Mouse (Mus musculus): ENCODE results near the gene Mog. TPM values are rescaled to one million over a fixed set of nuclear protein-coding genes. Genes with fewer than 3 reads are reported as not detected.
"Not testable (repeated sequence)": the region's sequence is repeated elsewhere in the genome, so short reads cannot be mapped to it uniquely, and the experiment has no call there.

Mog gene
- total RNA-seq, 2 experiments from 2014 or later = 67.6 to 72.6 TPM

DNA sequence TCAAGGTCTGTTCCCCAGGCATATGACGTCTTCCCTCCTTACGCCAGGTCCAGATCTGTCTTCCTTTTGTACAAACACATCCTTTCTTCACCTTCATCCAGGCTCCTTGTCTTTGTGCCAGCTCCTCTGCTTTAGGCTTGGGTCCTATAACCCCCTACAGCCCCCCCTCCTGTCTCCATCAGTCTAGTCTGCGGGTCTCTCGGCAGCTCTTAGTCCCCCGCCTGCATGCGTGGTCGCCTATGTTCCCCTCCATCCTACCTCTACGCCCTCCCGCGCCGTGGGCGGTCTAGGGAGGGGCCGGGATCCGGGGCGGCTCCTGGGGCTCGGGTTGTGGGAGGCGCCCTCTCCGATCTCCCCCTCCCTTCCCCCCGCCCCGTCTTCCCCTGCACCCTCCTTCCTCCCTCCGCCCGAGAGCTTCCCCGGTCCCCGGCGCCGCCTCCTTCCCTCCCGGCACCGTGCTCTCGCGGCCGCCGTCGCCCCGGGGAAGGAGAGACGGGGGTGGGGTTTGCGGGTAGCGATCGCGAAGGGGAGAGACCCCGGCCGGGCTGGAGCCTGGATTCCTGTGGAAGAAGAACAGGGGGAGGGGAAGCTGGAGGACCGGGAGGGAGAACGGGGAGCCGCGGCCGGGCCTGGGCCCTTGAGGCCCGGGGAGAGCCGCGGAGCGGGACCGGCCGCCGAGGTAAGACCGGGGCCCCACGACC lies 22.6 kb upstream of the Mog start, which contains the start of gene Gabbr1:
TSS of gene Gabbr1 (plus strand) at position 356 of the 701 bp plus-strand sequence.
- peak; percentile 81 to 83 for DNase-seq

DNA sequence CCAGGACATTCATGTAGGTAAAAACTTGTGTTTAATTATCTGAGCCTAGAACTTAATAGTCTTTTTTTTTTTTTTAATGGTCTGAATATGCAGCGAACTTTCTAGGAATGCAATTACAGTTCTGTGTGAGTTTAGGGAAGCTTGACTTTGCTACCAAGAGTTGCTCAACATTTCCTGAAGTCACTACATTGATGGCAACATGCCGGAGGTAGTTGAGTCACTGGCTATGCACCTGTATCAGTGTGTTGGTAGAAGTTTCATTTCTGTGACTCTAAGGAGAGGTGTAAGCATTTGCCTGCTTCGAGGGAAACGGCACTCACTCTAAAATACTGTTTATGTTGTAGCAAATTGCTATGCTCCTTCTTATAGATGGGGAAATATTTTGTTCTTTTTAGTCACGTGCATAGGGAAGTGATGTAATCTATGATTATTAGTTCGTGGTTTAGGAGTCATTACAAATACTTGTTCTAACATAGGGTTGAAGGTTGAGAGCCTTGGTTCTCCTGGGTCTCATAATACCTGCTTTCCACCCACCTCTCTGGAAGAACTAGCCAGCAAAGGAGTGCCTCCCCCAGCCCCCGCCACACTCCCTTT lies 21.6 kb upstream of the Mog start:
- DNase-seq = no peak

DNA sequence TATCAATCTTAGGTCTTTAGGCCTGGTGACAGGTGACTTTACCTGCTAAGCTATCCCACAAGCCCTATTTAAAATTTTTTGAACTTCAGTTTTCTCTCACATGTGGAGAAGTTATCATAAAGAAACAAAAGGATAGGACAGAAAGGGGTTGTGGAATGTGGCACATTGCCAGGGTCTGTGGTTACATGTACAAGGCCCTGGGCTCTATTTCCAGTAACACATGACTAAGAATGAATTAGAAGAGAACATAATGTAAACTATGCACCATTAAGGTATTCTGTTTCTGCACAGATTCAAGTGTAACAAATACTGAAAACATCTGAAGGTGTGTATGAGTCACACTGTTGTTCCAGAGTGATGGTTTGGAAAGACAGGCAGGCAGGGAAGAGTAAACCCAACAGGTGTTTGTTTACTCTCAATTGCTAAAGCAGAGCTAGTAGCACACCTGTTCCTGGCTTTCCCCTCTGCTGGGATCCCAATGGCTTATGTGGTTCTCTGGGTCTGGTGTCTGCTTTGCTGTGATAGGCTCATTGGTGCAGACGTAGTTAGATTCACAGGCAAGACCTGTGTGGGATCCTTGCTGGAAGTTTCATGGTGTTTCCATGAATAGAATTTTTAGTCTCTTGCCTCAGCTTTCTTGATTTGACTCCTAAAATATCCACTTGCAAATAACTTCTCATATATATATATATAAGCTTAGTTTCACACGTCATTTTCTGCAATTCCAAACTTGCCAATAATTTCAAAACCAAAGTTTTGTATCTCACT lies 16.1 kb upstream of the Mog start:
- no peak for DNase-seq

DNA sequence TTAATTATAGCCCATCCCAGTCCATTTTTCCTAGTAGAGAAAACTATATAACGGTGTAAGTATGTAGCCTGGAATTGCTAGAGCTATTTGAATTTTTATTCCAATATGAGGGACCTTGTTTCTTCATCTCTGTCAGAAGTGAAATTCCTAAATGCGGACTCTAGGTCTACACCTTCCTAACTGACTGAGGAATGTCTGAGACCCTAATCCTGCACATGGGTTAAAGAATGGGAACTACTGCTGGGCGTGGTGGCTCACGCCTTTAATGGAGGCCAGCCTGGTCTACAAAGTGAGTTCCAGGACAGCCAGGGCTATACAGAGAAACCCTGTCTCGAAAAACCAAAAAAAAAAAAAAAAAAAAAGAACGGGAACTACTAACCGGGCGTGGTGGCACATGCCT lies 6.0 kb upstream of the Mog start:
- no peak for DNase-seq

DNA sequence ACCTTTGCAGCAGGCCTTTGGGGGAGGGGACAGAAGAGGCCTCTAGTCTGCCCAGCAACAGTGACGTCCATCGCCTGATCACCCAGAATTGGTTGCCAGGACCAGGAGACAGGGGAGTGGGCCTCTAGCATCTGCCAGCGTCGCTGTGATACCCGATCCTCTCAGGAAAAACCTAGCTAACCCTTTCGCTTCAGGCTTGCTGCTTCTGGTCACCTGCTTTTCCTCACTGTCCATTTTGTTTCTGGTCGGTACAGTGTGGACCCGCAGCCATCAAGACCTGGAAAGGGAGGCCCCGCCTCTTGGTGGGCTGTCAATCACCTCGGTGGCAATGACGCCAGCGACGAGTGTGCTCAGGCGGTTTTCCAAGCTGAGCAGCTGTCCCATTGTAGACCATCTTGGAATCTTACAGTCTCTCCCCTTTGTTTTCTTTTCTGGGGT lies 5.5 kb upstream of the Mog start:
- DNase-seq = peak; percentile 92 to 94

DNA sequence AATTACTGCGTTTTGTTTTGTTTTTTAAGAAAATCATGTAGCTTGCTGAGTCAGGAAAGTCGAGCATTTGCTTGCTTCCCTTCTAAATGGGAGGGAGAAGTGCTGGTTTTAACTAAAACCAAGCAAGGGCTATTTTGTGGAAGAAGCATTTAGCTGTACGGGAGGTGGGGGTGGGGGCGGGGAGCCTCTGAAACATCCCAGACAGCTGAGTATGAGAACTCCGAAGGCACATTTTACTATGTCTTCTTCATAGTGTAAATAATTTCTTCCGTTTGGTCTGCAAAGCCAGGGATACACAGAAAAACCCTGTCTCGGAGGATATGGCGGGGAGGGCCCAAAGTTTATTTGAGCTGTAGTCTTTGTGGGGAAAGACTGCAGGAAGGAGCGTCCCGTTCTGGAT lies 5.0 kb upstream of the Mog start:
- no peak for DNase-seq

DNA sequence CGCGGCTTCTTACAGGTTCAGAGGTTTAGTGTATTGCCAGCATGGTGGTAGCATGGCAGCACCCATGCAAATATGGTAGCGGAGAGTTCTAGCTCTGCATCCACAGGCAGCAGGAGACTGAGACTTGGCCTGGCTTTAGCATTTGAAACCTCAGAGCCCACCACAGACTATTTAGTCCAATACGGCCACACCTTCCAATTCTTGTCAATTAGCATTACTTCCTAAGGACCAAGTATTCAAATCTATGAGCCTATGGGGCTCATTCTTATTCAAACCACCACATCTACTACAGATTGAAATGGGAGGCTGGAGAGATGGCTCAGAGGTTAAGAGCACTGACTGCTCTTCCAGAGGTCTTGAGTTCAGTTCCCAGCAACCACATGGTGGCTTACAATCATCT lies 4.3 kb upstream of the Mog start:
- no peak for DNase-seq

DNA sequence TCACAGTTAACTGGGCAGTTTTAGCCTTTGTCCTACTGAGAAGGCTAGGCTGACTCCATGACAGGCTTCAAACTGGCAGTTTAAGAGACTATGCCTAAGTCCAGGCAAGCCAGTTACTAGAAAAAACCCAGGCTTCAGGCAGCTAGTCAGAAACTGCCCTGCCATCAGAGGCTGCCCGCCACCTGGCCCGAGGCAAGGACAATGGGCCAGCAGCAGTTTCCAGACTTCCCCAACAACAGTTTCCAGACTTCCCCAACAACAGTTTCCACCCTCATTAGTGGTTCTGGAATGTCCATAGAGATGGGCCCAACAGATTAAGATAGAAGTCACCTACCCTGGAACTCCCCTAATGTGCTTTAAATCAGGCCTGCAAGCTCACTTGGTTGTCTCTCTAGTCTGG lies 3.2 kb upstream of the Mog start:
- DNase-seq = no peak

DNA sequence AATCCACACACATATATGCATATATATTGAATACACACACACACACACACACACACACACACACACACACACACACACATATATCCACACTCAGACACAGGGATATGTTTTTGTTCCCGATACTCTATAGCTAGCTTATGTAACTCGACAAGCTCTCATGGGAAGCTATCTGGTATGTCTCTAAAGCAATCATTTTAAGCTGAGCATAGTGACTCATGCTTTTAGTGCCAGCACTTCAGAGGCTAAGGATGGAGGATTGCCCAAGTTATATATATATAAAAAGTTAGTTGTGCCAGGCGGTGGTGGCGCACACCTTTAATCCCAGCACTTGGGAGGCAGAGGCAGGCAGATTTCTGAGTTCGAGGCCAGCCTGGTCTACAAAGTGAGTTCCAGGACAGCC lies 4.0 kb downstream of the Mog start:
- not testable (repeated sequence) for DNase-seq

DNA sequence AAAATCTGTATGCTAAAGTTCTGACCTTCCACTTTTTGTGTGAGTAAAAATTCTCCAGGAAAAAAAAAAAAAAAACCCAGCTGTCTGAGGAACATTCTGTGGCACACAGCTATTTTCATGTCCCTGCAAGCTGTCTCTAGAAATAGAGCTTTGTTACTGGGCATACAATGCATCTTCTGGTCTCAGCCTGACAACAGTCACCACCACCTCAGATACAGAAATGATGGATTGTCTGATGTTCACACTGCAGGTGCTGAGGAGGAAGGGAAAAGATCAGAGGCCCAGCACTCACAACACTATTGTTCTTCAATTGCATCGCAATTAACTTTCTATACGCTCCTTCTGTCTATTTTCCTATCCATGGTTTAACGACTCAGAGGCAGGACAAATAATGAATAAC lies 4.9 kb downstream of the Mog start:
- no peak for DNase-seq

DNA sequence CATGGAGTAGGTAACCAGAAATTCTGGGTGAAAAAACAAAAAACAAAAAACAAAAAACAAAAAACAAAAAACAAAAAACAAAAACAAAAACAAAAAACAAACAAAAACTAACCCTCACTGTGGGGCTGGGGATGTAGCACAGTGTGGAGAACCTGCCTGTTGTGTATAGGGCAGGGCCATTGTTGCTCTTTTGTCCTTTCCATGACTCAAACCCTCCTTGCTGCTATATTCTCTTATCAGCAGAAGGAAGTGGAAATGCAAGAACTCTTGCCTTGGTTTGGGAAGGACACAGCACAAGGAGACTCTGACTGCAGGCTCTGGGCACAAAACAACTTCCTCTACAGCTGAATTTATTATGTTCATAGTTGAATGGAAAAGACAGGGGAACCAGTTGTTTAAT lies 6.9 kb downstream of the Mog start:
- no peak for DNase-seq

DNA sequence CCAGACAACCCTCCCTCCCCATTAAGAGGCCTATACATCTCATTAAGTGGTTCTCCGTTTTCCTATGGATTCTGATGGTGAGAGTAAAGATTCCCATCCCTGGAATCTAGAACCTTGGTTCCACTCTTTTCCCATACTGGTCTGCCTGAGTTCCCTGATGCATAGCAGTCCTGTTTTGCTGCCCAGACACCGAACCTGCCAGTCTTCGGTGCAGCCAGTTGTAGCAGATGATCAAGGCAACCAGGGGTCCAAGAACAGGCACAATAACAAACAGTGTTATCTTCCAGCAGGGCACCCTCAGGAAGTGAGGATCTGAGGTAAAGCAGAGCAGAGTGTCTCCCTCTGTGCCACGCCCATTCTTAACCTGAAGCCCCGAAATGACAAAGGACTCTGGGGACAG lies 11.1 kb downstream of the Mog start:
- DNase-seq = no peak

DNA sequence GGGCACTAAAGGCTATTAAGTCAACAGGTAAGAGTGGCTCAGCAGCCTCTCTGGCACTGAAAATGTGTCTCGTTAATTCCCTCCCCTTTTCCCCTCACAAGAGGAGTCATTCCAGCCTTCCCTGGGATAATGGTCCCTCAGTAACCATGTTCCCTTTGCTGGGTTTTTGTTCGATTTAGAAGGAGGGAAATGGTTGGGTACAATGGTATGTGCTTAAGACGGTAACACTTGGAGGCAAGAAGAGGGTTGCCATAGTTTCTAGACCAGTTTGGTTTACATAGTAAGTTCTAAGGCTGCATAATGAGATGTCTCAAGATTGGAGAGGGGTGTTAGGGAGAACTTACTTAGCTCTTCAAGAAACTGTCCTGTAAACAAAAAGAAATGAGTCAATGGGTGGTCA lies 11.5 kb downstream of the Mog start:
- DNase-seq = no peak

DNA sequence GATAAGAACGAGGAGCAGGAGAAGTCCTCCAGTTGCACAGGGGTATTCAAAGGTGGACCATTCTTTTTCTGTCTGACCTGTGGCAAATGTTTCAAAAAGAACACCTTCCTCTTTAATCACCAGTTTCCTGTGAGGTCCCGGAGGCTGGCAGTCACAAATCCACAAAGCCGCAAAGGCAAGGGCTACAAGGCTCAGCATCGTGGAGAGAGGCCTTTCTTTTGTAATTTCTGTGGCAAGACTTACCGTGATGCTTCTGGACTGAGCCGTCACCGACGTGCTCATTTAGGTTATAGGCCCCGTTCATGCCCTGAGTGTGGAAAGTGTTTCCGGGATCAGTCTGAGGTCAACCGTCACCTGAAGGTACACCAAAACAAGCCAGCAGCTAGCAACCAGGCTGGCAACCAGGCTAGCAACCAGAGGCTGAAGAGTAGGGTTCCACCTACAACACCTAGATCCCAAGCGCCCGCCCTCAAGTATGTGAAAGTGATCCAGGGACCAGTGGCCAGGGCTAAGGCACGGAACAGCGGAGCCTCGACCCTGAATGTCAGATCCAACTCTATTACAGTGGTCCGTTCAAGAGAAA lies 13.6 kb downstream of the Mog start:
- no peak for DNase-seq

DNA sequence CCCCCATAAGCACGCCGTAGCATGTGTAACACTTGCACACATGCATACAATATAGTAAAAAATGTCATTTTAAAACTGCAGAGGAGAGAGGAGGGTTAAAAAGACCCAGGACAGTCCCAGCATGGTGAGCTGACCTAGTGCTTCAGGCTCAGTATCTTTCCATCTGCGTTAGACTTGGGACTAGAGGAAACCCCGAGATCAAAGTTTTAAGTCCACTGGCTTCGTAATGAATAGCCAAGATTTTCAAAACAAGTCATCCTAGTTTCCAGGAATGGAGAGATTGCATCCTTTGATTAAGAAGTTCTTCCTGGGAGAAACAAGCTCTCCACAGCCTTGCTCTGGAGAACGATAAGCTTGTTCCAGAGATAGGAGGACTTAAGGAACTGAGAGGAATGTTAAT lies 15.0 kb downstream of the Mog start:
- no peak for DNase-seq

DNA sequence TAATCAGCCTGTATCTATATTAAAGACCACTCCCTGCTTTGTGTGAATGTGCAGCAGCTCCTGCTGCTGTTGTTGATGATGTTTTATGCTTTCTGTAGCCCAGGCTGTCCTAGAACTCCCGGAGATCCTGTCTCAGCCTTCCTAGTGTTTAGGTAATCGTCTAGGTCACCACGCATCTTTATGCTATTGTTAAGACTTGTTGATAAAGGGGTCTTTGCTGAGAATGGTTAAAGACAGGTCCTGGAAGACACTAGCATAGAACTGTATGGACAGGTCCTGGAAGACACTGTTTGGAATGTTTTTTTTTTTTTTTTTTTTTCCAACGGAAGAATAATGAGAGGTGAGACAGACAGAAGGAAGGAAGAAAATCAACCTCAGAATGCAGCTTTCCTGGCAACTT lies 19.8 kb downstream of the Mog start:
- no peak for DNase-seq

DNA sequence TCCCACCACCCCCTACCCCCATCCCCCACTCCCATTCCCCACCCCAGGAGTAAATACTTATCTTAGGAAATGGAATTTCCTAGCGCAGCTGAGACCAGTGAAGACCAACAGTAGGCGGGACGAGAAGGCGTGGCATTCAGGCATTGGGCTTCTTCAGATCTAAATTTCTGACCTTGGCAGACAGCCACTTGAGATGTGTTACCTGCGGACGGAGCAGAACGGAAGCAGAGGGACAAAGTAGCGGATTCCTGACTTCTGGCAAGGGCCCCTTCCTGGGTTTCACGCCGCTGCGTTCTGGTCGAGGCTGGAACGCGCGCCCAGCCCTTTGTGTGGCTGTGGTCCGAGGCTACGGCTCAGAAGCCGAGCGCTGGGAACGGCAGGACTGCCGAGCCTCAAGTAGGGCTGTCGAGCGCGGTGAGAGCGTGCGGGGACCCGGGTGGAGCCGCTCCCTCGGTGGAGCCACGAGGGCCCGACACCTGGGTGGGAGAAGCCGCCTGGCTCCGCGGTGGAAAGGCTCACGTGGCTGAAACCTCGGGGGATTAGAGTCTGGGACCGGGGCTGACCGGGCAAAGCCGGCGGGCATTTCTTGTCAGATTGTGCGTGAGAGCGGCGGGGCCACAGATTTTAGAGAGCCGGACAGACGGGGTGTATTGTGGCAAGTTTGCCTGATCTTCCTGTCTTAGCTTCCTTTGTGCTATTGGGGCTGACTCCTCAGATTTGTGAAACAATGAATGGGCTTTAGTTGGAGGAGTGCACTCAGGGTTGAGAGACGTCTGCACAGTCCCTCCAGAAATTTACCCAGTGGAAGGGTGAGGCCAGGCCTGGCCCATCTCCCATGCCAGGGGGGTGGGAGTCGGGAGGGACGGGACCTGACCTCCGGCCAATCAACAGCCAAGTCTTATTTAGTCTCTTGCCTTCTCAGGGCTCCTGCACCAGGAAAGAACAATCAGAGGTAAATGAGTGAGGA lies 20.6 kb downstream of the Mog start:
- DNase-seq = peak; percentile 18 to 26

DNA sequence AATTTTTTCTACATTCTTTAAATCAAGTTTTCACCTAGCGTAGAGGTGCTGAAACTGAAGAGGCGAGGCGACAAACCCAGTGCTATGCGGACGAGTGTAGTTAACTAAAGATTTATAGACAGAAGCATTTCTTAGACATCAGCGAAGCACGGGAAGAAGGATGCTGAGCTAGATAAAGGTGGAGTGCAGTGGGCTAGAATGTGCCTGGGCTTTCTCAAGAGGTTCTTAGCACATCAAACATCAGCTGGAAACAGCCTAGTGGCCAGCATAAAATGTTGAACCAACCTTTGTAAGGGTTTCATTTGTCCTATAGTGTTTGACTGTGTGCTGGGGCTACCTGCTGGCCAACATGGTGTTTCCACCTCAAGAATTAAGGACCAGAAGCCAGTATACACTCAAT lies 22.3 kb downstream of the Mog start, which contains the start of gene Zfp57:
TSS of gene Zfp57 (plus strand) at position 301 of the 400 bp plus-strand sequence.
- DNase-seq = no peak

DNA sequence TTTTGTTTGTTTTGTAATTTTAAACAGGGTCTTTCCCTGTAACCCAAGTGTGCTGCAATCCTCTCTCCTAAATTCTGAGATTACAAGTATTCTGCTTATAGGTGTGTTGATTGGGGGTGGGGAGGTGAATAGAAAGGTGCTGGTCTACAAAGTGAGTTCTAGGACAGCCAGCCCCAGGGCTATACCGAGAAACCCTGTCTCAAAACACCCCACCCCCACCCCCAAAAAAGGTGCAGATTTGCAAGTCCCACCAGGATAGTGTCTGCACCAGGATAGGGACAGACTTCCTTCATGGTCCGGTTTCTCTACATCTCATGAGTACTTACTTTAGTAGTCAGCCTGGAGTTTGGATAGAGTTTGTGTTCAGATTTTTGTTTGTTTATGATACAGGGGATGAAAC lies 24.7 kb downstream of the Mog start:
- no peak for DNase-seq

DNA sequence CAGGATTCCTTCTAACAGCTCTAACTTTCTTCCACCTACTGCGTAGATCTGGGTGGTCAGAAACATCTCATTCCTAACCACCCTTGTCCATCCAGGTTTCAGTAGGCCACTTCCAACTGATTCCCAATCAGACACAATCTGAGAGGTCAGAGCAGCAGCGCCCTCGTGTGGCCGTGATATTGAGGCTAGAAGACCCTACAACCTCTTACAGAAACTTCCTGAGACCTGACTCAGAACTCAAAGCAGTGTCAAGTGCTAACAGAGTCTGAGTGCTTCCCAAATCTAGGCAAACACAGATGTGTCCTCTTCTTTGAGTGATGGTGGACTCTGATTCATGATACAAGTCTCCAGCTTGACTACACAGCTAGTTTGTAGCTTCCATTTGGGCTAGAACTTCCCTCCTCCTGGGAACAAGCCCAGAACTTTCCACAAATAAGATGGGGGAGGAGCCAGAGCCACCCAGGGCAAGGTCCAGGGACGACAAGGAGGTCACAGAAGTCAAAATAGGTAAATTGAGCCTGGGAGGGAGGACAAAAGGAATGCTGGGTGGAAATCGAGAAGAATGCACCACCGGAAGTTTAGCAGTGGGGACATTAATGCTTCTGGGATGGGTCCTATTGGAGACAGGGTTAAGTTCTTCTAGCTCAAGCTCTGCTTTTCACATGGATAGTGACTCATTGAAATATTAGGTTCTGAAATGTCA lies 26.0 kb downstream of the Mog start:
- DNase-seq = peak; percentile 66 to 72

DNA sequence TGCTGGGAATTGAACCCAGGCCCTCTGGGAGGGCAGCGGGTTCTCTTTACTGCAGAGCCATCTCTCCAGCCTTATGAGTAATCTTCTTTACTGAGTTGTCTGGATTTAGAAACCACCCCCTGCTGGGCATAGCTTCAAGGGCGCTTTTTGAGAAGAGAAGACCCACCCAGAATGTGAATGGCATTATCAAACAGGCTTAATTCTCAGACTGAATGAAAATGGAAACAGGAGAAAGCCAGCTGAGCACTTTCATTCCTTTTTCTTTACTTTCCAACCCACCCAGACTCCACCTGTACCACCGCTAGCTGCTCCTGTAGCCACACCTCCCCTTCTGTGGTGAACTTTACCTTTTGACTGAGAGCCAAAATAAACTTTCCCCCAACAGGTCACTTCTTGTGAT lies 27.8 kb downstream of the Mog start:
- DNase-seq = no peak

Measured in layer of hippocampus, postnatal 36 days (tissue).